Mouse (Mus musculus): ENCODE results near the gene 4930415O20Rik.

DNA sequence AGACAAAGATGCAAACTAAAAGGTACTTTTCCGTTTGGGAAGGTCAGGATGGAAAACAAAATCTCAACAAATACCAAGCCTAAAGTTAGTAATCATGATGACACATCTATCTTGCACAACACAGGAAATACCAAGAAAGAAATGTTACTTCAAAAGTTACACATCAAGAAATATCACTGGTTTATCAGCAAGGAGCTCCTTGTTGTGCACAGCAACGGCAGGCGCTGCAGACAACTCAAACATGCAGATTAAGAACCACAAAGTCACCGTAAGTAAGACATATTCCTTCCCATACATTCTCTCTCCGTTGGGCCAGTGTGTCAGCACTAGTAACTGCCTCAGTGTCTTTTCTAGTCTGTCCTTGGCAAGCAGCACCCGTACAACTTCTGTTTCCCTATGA lies 29.7 kb upstream of the 4930415O20Rik start:
- TF ChIP-seq POLR2A (IDR thresholded peaks at IDR 0.05; ENCODE audit: control insufficient read depth, low read depth, low read length) = no peak
- no peak for TF ChIP-seq CTCF (IDR thresholded peaks at IDR 0.05; ENCODE audit: control insufficient read depth, insufficient read depth, insufficient replicate concordance, low read depth, low read length)
